Mouse (Mus musculus) thymus, adult 2 months (tissue): ENCODE data around the gene Gpr15.

Source experiments
- CTCF ChIP-seq: fragments of 200-500 bp; IDR thresholded peaks from 2 replicates; pipeline ENCODE4 v1.5.1; 2012; ENCODE audit warnings: mild to moderate bottlenecking, control low read depth, low read length, moderate library complexity, borderline replicate concordance; ENCODE audit not compliant: control insufficient read depth, poor library complexity, insufficient read depth; ENCODE audit errors: extremely low read depth
- POLR2A ChIP-seq: fragments of 200-500 bp; IDR thresholded peaks from 2 replicates; pipeline ENCODE4 v1.6.1; 2012; ENCODE audit warnings: mild to moderate bottlenecking, low read length, control low read depth, moderate library complexity; ENCODE audit not compliant: control insufficient read depth, poor library complexity, insufficient read depth; ENCODE audit errors: extremely low read depth

GRCm38 (mm10) chr16:58738205-58738604 is 19.3 kb upstream of the Gpr15 start:
- TF ChIP-seq CTCF = no peak
- no peak for TF ChIP-seq POLR2A
